Mouse (Mus musculus) kidney, postnatal 0 days (tissue): ENCODE data around the gene Agrp. TPM values are rescaled to one million over a fixed set of nuclear protein-coding genes. Genes with fewer than 3 reads are reported as not detected.

Experiments
- ATAC-seq: fragments of 200-750 bp; cut with Nextera tagmentation; replicated peaks from 2 replicates; pipeline ENCODE4 v1.8.0; 2017; ENCODE audit warnings: low read depth, moderate number of reproducible peaks, moderate TSS enrichment, moderate library complexity; ENCODE audit not compliant: low FRiP score
- DNase-seq: peaks from one replicate; pipeline ENCODE4 v3.0.0-alpha.2; 2016; ENCODE audit warnings: low spot score
- H3K27ac ChIP-seq: fragments of 300-500 bp; sonication (generic); 2 replicates; pipeline ENCODE4 v1.5.1; 2014; ENCODE audit warnings: mild to moderate bottlenecking
- H3K27me3 ChIP-seq: fragments of 300-500 bp; sonication (generic); 2 replicates; pipeline ENCODE4 v1.6.1; 2014; ENCODE audit warnings: low read length, mixed read lengths; ENCODE audit not compliant: insufficient read depth
- H3K36me3 ChIP-seq: fragments of 300-500 bp; sonication (generic); 2 replicates; pipeline ENCODE4 v1.6.1; 2014; ENCODE audit warnings: low read length, mixed read lengths; ENCODE audit not compliant: insufficient read depth
- H3K4me1 ChIP-seq: fragments of 300-500 bp; sonication (generic); replicated peaks from 2 replicates; pipeline ENCODE4 v1.6.1; 2014; ENCODE audit warnings: antibody characterized with exemption, low read length, mixed read lengths; ENCODE audit not compliant: insufficient read depth
- H3K4me2 ChIP-seq: fragments of 300-500 bp; sonication (generic); 2 replicates; pipeline ENCODE4 v1.6.1; 2014; ENCODE audit warnings: mild to moderate bottlenecking, low read length, moderate library complexity, mixed read lengths
- H3K4me3 ChIP-seq: fragments of 300-500 bp; sonication (generic); replicated peaks from 2 replicates; pipeline ENCODE4 v1.5.1; 2014; ENCODE audit warnings: low read depth, low read length
- H3K9ac ChIP-seq: fragments of 300-500 bp; sonication (generic); 2 replicates; pipeline ENCODE4 v1.6.1; 2014; ENCODE audit warnings: low read depth, low read length
- H3K9me3 ChIP-seq: fragments of 300-500 bp; sonication (generic); replicated peaks from 2 replicates; pipeline ENCODE4 v1.6.1; 2016; ENCODE audit warnings: low read length, inconsistent platforms, mixed read lengths
- CTCF ChIP-seq: IDR thresholded peaks from 2 replicates; pipeline ENCODE4 v1.5.1; 2016; ENCODE audit warnings: antibody characterized with exemption, low read depth, mild to moderate bottlenecking, moderate library complexity
- WGBS: fragments of 180-500 bp; shearing (Covaris S2); extraction: QIAGEN DNeasy Blood & Tissue Kit; methylation state at CpG from one replicate; pipeline ENCODE4 v1.1.7; 2014; 5-methylcytosine and 5-hydroxymethylcytosine counted together
- polyA plus RNA-seq: library from polyadenylated mRNA; unstranded; fragments of >200 nt; fragmentation: Nextera tagmentation; extraction: Ambion mirVana; gene quantifications from 2 replicates; pipeline ENCODE4 v1.2.1, GENCODE M21; 2015

The Agrp gene
- polyA plus RNA-seq, 1 experiment from 2014 or later, result 0.61 TPM

DNA sequence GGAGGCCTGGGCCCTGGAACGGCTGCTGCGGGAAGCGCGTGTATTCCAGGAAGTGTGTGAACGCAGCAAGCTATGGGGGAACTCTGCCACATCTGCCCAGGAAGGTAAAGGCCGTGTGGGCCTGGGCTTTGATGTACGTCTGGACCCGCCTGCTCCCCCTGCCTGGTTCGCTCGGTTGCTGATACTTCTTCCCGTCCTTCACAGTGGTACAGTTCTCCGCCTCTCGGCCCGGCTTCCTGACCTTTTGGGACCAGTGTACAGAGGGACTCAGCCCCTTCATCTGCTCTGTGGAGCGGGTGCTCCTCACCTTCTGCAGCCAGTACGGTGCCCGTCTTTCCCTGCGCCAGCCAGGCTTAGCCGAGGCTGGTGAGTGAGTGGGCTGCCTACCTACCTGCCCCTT lies 17.0 kb downstream of the Agrp start:
- Histone ChIP-seq H3K4me1 (peaks cover 22% of the 10 kb centered on the region), H3K4me3 (no peak overlapping the region), H3K9ac (no peak overlapping the region), H3K36me3 (peaks cover 66% of the 10 kb centered on the region), H3K9me3 (no peaks in the 10 kb centered on the region), H3K27me3 (no peaks in the 10 kb centered on the region), H3K27ac (no peak overlapping the region), H3K4me2 (no peak overlapping the region)
- no peak for ATAC-seq
- WGBS, result 88% methylated on average over 19 of the region's 19 CpGs
- no peak for DNase-seq
- TF ChIP-seq CTCF, result no peak

DNA sequence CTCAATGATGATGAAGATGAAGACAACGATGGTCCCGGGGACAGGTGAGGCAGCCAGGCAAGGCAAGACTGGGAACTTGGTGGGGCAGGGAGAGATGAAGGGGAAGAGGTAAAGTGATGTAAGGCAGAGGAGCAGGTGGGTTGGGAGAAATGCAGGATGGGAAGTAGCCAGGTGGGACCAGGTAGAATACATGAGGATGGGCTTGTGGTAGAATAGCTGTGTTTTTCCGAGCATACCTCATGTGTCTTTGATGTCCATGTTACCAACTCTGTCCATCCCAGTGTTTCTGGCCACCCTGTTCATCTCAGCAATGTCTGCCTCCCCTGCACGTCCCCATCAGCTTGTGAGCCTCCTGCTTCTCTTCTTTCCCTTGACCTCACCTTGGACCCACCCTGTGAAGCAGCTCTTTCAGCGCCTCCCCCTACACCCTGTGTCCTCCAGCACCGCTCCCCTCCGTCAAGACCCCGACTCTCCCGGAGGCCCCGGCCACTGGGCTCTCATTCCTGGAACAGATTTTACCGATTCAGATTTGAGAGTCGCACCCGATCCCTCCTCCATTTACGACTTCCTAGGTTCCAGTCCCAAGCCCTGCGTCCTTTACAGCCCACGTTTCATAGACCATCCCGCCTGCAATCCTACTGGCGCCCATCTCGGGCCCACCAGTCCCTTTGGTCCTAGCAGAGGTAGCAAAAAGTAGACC lies 18.2 kb downstream of the Agrp start:
- TF ChIP-seq CTCF, result no peak
- Histone ChIP-seq H3K36me3 (peaks cover 66% of the 10 kb centered on the region), H3K9ac (no peak overlapping the region), H3K27ac (no peak overlapping the region), H3K9me3 (no peaks in the 10 kb centered on the region), H3K4me3 (no peak overlapping the region), H3K27me3 (no peaks in the 10 kb centered on the region), H3K4me2 (no peak overlapping the region), H3K4me1 (peaks cover 27% of the 10 kb centered on the region)
- WGBS, result 92% methylated on average over 19 of the region's 19 CpGs
- ATAC-seq (no peak), DNase-seq (no peak)

DNA sequence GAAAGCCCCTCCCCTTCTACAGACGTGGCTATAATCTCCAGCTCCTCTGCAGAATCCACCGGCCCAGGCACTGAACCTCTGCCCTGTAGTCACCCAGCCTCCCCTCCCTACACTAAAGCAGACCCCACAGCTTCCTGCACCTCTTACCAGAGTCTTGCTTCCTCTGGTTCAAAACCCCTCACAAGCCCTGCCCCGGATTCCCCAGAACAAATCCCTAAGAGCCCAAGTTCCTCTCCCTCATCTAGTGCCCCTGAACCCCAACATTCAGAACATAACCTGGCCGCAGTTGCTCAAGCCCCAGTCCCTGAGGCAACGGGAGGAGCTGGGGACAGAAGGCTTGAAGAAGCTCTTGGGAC lies 18.9 kb downstream of the Agrp start:
- Histone ChIP-seq H3K4me3 (no peak overlapping the region), H3K27ac (no peak overlapping the region), H3K9me3 (no peaks in the 10 kb centered on the region), H3K27me3 (no peaks in the 10 kb centered on the region), H3K4me1 (peaks cover 22% of the 10 kb centered on the region), H3K36me3 (peaks cover 66% of the 10 kb centered on the region), H3K9ac (no peak overlapping the region), H3K4me2 (no peak overlapping the region)
- ATAC-seq (no peak), DNase-seq (no peak)
- 91% methylated on average over 5 of the region's 5 CpGs for WGBS
- no peak for TF ChIP-seq CTCF

DNA sequence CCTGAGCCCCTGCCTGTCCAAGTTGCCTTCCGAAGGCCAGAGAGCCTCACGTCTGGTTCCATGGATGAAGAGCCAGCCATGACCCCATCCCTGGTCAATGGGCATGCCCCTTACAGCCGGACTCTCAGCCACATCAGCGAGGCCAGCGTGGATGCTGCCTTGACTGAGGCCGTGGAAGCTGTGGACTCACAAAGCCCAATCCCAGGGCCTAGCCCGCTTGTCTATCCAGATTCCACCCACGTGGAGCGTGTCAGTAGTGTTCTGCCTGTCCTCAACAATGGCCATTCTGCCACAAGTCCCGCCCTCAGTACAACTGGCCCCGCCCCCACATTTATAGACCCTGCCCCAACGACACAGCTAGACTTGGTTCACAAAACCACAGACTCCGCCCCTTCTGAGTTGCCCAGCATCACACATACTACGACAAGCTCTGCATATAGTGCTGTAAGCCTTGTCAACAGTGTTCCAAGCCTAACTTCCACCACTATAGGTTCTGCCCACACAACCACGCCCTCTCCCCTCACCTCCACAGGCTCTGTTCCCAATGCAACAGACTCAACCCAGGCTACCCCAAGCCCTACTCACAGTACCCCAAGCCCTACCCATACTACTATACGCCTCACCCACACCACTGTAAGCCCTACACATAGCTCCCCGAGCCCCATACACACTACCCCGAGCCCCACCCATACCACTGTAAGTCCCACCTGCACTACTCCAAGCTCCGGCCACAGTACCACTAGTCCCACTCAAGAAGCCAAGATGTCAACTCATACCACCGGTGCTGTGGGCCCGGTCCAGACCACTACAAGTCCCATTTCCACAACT lies 19.5 kb downstream of the Agrp start:
- Histone ChIP-seq H3K9ac (no peak overlapping the region), H3K4me3 (no peak overlapping the region), H3K27ac (no peak overlapping the region), H3K4me2 (no peak overlapping the region), H3K36me3 (peaks cover 66% of the 10 kb centered on the region), H3K4me1 (peaks cover 22% of the 10 kb centered on the region; the same call in 1 of the 2 replicates), H3K9me3 (no peaks in the 10 kb centered on the region), H3K27me3 (no peaks in the 10 kb centered on the region)
- DNase-seq (no peak), ATAC-seq (no peak)
- TF ChIP-seq CTCF, result no peak
- WGBS, result 89% methylated on average over 21 of the region's 21 CpGs

DNA sequence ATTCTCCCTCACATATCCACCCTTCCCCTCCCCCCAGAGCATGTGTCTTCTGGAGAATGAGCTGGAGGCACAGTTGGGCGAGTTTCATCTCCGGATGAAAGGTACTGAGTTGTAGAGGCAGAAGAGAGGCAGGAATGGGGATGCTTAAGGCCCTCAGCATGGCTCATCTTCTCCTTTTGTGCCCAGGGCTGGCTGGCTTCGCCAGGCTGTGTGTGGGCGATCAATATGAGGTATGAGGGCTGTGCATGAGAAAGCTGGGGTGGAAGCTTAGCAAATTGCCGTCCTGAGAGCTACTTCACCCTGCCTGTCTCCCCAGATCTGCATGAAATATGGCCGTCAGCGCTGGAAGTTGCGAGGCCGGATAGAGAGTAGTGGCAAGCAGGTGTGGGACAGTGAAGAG lies 21.3 kb downstream of the Agrp start:
- WGBS, result 90% methylated on average over 9 of the region's 9 CpGs
- TF ChIP-seq CTCF, result no peak
- H3K4me2 ChIP-seq, result no peak overlapping the region
- H3K36me3 ChIP-seq, result peaks cover 56% of the 10 kb centered on the region
- DNase-seq (no peak), ATAC-seq (no peak)
- no peaks in the 10 kb centered on the region for H3K27me3 ChIP-seq
- H3K4me3 ChIP-seq, result no peak overlapping the region
- H3K4me1 ChIP-seq, result peaks cover 13% of the 10 kb centered on the region; the same call in 1 of the 2 replicates
- H3K9me3 ChIP-seq, result no peaks in the 10 kb centered on the region
- no peak overlapping the region for H3K27ac ChIP-seq
- no peak overlapping the region for H3K9ac ChIP-seq

DNA sequence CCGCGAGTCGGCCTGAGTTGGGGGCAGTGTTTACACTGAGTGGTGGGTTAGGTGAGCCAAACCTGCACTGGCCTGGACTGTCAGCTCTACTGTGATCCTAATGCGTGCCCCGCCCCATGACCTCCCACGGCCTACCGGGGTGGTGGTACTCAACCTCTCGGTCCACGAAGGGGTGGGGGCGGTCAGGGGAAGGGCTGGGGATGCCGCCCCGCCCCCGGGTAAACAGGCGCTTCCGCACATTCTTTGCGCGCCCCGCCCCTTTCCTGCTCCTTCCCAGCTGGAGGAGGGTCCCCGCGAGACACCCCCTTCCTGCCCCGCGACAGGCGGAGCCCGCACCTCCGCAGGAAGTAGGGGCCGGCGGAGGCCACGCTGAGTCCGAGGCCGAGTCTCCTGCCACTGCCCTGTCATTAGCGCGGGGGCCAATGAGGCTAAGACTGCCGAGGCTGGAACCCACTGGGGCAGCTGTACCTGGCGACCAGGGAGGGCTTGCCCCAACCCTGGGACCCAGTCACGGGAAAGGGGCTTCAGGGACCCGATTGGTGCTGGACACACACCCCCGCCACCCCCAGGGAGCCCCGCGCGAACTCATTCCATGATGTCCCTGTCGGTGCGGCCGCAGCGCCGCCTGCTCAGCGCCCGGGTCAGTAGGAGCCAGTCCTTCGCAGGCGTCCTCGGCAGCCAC lies 23.2 kb downstream of the Agrp start:
- Histone ChIP-seq H3K27ac (0 out of 2 replicates have a peak overlapping the region, but pooled peaks have one; percentile 44), H3K4me3 (peak overlapping the region; percentile 46), H3K9me3 (no peaks in the 10 kb centered on the region), H3K4me1 (peaks cover 18% of the 10 kb centered on the region; the same call in 1 of the 2 replicates), H3K27me3 (no peaks in the 10 kb centered on the region), H3K36me3 (peaks cover 37% of the 10 kb centered on the region), H3K4me2 (peak overlapping the region; percentile 84), H3K9ac (peak overlapping the region; percentile 49)
- TF ChIP-seq CTCF, result no peak
- 3% methylated on average over 50 of the region's 50 CpGs for WGBS
- DNase-seq (peak; percentile 86), ATAC-seq (peak; percentile 70)
